8 mouse cellular contexts compared by ENCODE assay signal in genomic region chr12:99406697-99407317, GRCm38 (mm10).
DNase-seq lines count a peak whose midpoint lies in the region; ATAC-seq and TF ChIP-seq lines count a peak whose summit lies in the region.

No protein-coding gene starts in this region.

- H3K4me3 ChIP-seq in heart, embryonic 12.5 days, result peak overlapping the region; percentile 13; the same call in 1 of the 2 replicates
- no peak overlapping the region for H3K4me3 ChIP-seq in heart, embryonic 10.5 days
- peak overlapping the region; percentile 22; the same call in 1 of the 2 replicates for H3K4me3 ChIP-seq in embryonic fibroblast, embryonic 13.5 days (ENCODE audit: insufficient read depth, low read length)

- no peak for TF ChIP-seq POLR2A in embryonic fibroblast, embryonic 13.5 days (IDR thresholded peaks at IDR 0.05; ENCODE audit: low read depth, low read length)

- WGBS in heart, embryonic 12.5 days, result 51% methylated on average over 15 of the region's 15 CpGs
- 62% methylated on average over 15 of the region's 15 CpGs for WGBS in heart, embryonic 10.5 days

- H3K9ac ChIP-seq in heart, embryonic 12.5 days, result no peak overlapping the region

- intact Hi-C loops in left cerebral cortex, postnatal 4 days (cut with DNase I), result loop anchor here (10.0 kb wide), 1 partner anchor 158 kb away; the partner anchor contains the start of gene Foxn3

- no peaks in the 10 kb centered on the region for H3K36me3 ChIP-seq in heart, embryonic 12.5 days
- 0 out of 2 replicates have a peak, but pooled peaks cover 3% of the 10 kb centered on the region for H3K36me3 ChIP-seq in heart, embryonic 10.5 days

- peak overlapping the region; percentile 57 for H3K4me2 ChIP-seq in heart, embryonic 12.5 days

- ATAC-seq in heart, embryonic 12.5 days (ENCODE audit: insufficient number of reproducible peaks, low FRiP score), result no peak

- peaks cover 22% of the 10 kb centered on the region; the same call in 1 of the 2 replicates for H3K4me1 ChIP-seq in heart, embryonic 12.5 days (replicated peaks)
- peaks cover 3% of the 10 kb centered on the region; the same call in 1 of the 2 replicates for H3K4me1 ChIP-seq in heart, embryonic 10.5 days
- H3K4me1 ChIP-seq in embryonic fibroblast, embryonic 13.5 days (ENCODE audit: control insufficient read depth, insufficient read depth, low read length), result no peaks in the 10 kb centered on the region

- H3K9me3 ChIP-seq in heart, embryonic 12.5 days (replicated peaks), result peaks cover 9% of the 10 kb centered on the region; the same call in 1 of the 2 replicates
- no peaks in the 10 kb centered on the region for H3K9me3 ChIP-seq in heart, embryonic 10.5 days

- H3K27me3 ChIP-seq in heart, embryonic 12.5 days (replicated peaks), result no peaks in the 10 kb centered on the region
- H3K27me3 ChIP-seq in heart, embryonic 10.5 days (ENCODE audit: insufficient read depth, poor library complexity, severe bottlenecking), result no peaks in the 10 kb centered on the region

- no peak for TF ChIP-seq CTCF in embryonic fibroblast, embryonic 13.5 days (IDR thresholded peaks at IDR 0.05; ENCODE audit: borderline replicate concordance, insufficient read depth, low read length)

- H3K27ac ChIP-seq in heart, embryonic 12.5 days (ENCODE audit: poor library complexity, severe bottlenecking), result peak overlapping the region; percentile 64
- no peak overlapping the region for H3K27ac ChIP-seq in heart, embryonic 10.5 days
- H3K27ac ChIP-seq in embryonic fibroblast, embryonic 13.5 days (ENCODE audit: insufficient read depth, low read length), result no peak overlapping the region

- no peak for DNase-seq in heart, embryonic 10.5 days (ENCODE audit: low spot score)
- peak; percentile 45 for DNase-seq in CD4-positive, CD25-positive, alpha-beta regulatory T cell, adult 2 months (ENCODE audit: low read depth, low spot score)
- DNase-seq in lung, postnatal 10 days, result peak; percentile 19
- no peak for DNase-seq in layer of hippocampus, adult 18-20 months (ENCODE audit: low spot score in 2 of 2)
- no peak for DNase-seq in kidney, adult 8-10 months
- DNase-seq in left cerebral cortex, postnatal 4 days, result no peak

Comparison
In these comparisons a context has a peak if more than half of its experiments do, and no peak if none do; other contexts are left out.
1. DNase-seq: peak in CD4-positive, CD25-positive, alpha-beta regulatory T cell, adult 2 months (single experiment) and lung, postnatal 10 days (single experiment); none in heart, embryonic 10.5 days (single experiment), layer of hippocampus, adult 18-20 months (0 of 2), kidney, adult 8-10 months (0 of 2) and left cerebral cortex, postnatal 4 days (single experiment).